Mouse (Mus musculus): ENCODE results near the gene Nrl. TPM values are rescaled to one million over a fixed set of nuclear protein-coding genes. Genes with fewer than 3 reads are reported as not detected.

Gene Nrl
- total RNA-seq (2014; rRNA removed) (4.4 and 7.1 TPM in 2 replicates), polyA plus RNA-seq (2015; fragmentation: Nextera tagmentation; extraction: Ambion mirVana) (0.23 and 0.33 TPM in 2 replicates)

DNA sequence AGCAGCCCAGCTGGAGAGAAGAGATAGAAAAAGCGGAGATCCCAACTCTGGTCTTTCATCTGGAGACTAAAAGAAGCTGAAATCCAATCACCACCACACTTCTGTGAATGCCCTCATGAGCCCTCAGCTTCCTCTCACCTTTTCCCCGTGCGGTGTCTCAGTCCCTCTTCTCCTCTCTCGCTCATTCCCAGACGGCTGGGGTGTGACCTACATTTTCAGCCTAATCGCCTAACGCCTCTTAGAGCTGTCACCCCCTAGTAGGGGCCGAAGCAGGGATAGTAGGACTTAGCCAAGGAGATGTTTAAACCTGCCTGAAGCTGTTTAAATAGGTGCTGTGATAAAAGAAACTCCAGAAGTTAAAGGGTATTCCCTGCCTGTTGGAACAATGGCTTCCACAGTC is at the start of gene Nrl:
TSS of gene Nrl (minus strand) at position 197 of the 400 bp plus-strand sequence.
- Histone ChIP-seq H3K4me3 (ENCODE audit: low read length) (no peak within 1 kb of the TSS), H3K27me3 (ENCODE audit: insufficient read depth, low read length) (no peaks in the 10 kb centered on the region), H3K9me3 (ENCODE audit: low read length) (no peaks in the 10 kb centered on the region), H3K4me1 (ENCODE audit: insufficient read depth, low read length) (peaks cover 5% of the 10 kb centered on the region; the same call in 1 of the 2 replicates), H3K27ac (no peak within 1 kb of the TSS), H3K4me2 (ENCODE audit: low read depth, low read length) (no peak within 1 kb of the TSS), H3K36me3 (ENCODE audit: insufficient read depth, low read length) (no peaks in the 10 kb centered on the region), H3K9ac (replicated peaks; ENCODE audit: low read length) (no peak within 1 kb of the TSS)
- DNase-seq (ENCODE audit: low spot score) (no peak), ATAC-seq (no peak)
- 43% methylated on average over 8 of the region's 8 CpGs for WGBS
- TF ChIP-seq CTCF (IDR thresholded peaks at IDR 0.05; ENCODE audit: low read depth) = no peak

DNA sequence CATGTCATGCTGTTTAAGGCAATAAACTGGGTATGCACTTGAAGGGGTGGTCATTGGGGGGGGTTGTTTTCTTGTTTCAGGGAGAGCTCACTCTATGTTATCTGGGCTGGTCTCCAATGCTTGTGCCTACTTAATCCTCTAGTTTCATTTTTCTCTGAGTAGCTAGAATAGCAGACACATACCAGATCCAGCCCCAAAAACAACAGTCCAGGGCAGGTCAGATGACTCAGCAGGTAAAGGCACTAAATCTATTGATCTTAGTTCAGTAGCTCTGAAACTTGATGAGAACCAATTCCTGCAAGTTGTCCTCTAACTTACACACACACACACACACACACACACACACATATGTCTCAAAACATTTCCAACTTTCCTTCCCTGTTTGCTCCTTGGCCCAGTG is 47.0 kb upstream of the Nrl start:
- Histone ChIP-seq H3K36me3 (ENCODE audit: insufficient read depth, low read length) (peaks cover 31% of the 10 kb centered on the region), H3K9me3 (ENCODE audit: low read length) (no peaks in the 10 kb centered on the region), H3K9ac (replicated peaks; ENCODE audit: low read length) (no peak overlapping the region), H3K4me3 (ENCODE audit: low read length) (no peak overlapping the region), H3K4me2 (ENCODE audit: low read depth, low read length) (no peak overlapping the region), H3K27ac (no peak overlapping the region), H3K27me3 (ENCODE audit: insufficient read depth, low read length) (no peaks in the 10 kb centered on the region), H3K4me1 (ENCODE audit: insufficient read depth, low read length) (no peaks in the 10 kb centered on the region)
- ATAC-seq (no peak), DNase-seq (ENCODE audit: low spot score) (no peak)
- no peak for TF ChIP-seq CTCF (IDR thresholded peaks at IDR 0.05; ENCODE audit: low read depth)

GRCm38 (mm10) chr14:55570588-55570987 is 45.8 kb upstream of the Nrl start:
- Histone ChIP-seq H3K4me3 (ENCODE audit: low read length) (no peak overlapping the region), H3K4me2 (ENCODE audit: low read depth, low read length) (no peak overlapping the region), H3K27ac (no peak overlapping the region), H3K36me3 (ENCODE audit: insufficient read depth, low read length) (peaks cover 43% of the 10 kb centered on the region), H3K9me3 (ENCODE audit: low read length) (no peaks in the 10 kb centered on the region), H3K9ac (replicated peaks; ENCODE audit: low read length) (no peak overlapping the region), H3K27me3 (ENCODE audit: insufficient read depth, low read length) (no peaks in the 10 kb centered on the region), H3K4me1 (ENCODE audit: insufficient read depth, low read length) (no peaks in the 10 kb centered on the region)
- no peak for TF ChIP-seq CTCF (IDR thresholded peaks at IDR 0.05; ENCODE audit: low read depth)
- ATAC-seq (no peak), DNase-seq (ENCODE audit: low spot score) (no peak)
- 94% methylated on average over 2 of the region's 2 CpGs for WGBS

GRCm38 (mm10) chr14:55567496-55567895 is 42.7 kb upstream of the Nrl start:
- H3K4me2 ChIP-seq (ENCODE audit: low read depth, low read length) = no peak overlapping the region
- no peak for TF ChIP-seq CTCF (IDR thresholded peaks at IDR 0.05; ENCODE audit: low read depth)

DNA sequence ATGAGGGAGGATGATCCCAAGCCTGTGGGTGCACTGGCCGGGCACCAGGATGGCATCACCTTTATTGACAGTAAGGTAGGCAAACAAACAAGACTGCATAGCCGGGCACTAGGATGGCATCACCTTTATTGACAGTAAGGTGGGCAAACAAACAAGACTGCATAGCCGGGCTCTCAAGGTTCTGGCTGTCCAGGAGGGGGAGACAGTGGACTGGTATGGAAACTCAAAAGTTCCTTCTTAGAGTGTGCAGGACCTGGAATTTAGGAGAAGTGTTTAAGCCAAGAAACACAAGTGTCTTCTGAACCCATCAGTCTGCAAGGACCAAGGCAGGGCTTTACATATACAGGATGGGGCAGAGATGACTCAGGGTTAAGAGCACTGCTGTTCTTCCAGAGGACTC is 41.0 kb upstream of the Nrl start:
- Histone ChIP-seq H3K36me3 (ENCODE audit: insufficient read depth, low read length) (peaks cover 61% of the 10 kb centered on the region), H3K9me3 (ENCODE audit: low read length) (no peaks in the 10 kb centered on the region), H3K9ac (replicated peaks; ENCODE audit: low read length) (no peak overlapping the region), H3K27ac (no peak overlapping the region), H3K4me1 (ENCODE audit: insufficient read depth, low read length) (peaks cover 15% of the 10 kb centered on the region), H3K4me3 (ENCODE audit: low read length) (no peak overlapping the region), H3K4me2 (ENCODE audit: low read depth, low read length) (no peak overlapping the region), H3K27me3 (ENCODE audit: insufficient read depth, low read length) (no peaks in the 10 kb centered on the region)
- no peak for ATAC-seq
- no peak for DNase-seq (ENCODE audit: low spot score)
- 76% methylated on average over 3 of the region's 3 CpGs for WGBS
- TF ChIP-seq CTCF (IDR thresholded peaks at IDR 0.05; ENCODE audit: low read depth) = 0 out of 2 replicates have a peak, but pooled peaks have one; percentile 21

More at GRCm38 (mm10) chr14:55567496-55567895, 42.7 kb upstream of the Nrl start:
- Histone ChIP-seq H3K36me3 (ENCODE audit: insufficient read depth, low read length) (peaks cover 61% of the 10 kb centered on the region), H3K4me1 (ENCODE audit: insufficient read depth, low read length) (no peaks in the 10 kb centered on the region), H3K4me3 (ENCODE audit: low read length) (no peak overlapping the region), H3K27ac (no peak overlapping the region), H3K9me3 (ENCODE audit: low read length) (no peaks in the 10 kb centered on the region), H3K9ac (replicated peaks; ENCODE audit: low read length) (no peak overlapping the region), H3K27me3 (ENCODE audit: insufficient read depth, low read length) (no peaks in the 10 kb centered on the region)
- DNase-seq (ENCODE audit: low spot score) = no peak
- no peak for ATAC-seq
- WGBS = 94% methylated on average over 3 of the region's 3 CpGs

- Histone ChIP-seq H3K4me1 (ENCODE audit: insufficient read depth, low read length) (peaks cover 15% of the 10 kb centered on the region), H3K4me2 (ENCODE audit: low read depth, low read length) (no peak overlapping the region), H3K4me3 (ENCODE audit: low read length) (no peak overlapping the region), H3K9me3 (ENCODE audit: low read length) (no peaks in the 10 kb centered on the region), H3K36me3 (ENCODE audit: insufficient read depth, low read length) (peaks cover 45% of the 10 kb centered on the region), H3K9ac (replicated peaks; ENCODE audit: low read length) (no peak overlapping the region), H3K27me3 (ENCODE audit: insufficient read depth, low read length) (no peaks in the 10 kb centered on the region), H3K27ac (no peak overlapping the region)
- no peak for TF ChIP-seq CTCF (IDR thresholded peaks at IDR 0.05; ENCODE audit: low read depth)
- WGBS = 92% methylated on average over 11 of the region's 11 CpGs
- ATAC-seq = no peak
- no peak for DNase-seq (ENCODE audit: low spot score)
Measured at GRCm38 (mm10) chr14:55563249-55563648, 38.5 kb upstream of the Nrl start.

DNA sequence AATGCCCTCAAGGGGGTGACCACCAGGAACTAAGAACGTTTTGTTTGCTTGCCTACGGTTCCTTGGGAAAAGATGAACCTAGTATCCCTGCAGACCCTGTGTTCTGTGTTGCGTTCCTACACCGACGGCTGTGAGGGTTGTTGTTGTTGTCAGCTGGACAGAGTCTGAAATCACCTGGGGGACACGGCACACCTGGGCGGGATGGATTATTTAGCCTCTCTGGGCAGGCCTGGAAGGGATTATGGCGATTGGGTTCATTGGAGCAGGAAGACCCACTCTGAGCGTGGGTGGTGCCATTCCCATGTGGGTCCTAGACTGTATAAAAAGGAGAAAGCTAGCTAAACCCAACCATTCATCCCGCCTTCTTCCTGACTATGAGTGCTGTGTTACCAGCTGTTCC is 37.1 kb upstream of the Nrl start:
- Histone ChIP-seq H3K9ac (replicated peaks; ENCODE audit: low read length) (peak overlapping the region; percentile 64; the same call in 1 of the 2 replicates), H3K9me3 (ENCODE audit: low read length) (no peaks in the 10 kb centered on the region), H3K27me3 (ENCODE audit: insufficient read depth, low read length) (no peaks in the 10 kb centered on the region), H3K4me1 (ENCODE audit: insufficient read depth, low read length) (peaks cover 15% of the 10 kb centered on the region), H3K4me3 (ENCODE audit: low read length) (no peak overlapping the region), H3K4me2 (ENCODE audit: low read depth, low read length) (peak overlapping the region; percentile 97), H3K27ac (no peak overlapping the region), H3K36me3 (ENCODE audit: insufficient read depth, low read length) (peaks cover 31% of the 10 kb centered on the region)
- ATAC-seq = no peak
- TF ChIP-seq CTCF (IDR thresholded peaks at IDR 0.05; ENCODE audit: low read depth) = no peak
- DNase-seq (ENCODE audit: low spot score) = no peak
- 88% methylated on average over 10 of the region's 10 CpGs for WGBS
